Mouse (Mus musculus) kidney, embryonic 14.5 days (tissue): ENCODE measurements around the gene Galns. TPM values are rescaled to one million over a fixed set of nuclear protein-coding genes. Genes with fewer than 3 reads are reported as not detected.

Experiments
- ATAC-seq: fragments of 200-750 bp; cut with Nextera tagmentation; 2 replicates; pipeline ENCODE4 v1.8.0; 2017; ENCODE audit warnings: moderate number of reproducible peaks, mild to moderate bottlenecking, moderate TSS enrichment, moderate library complexity; ENCODE audit not compliant: low FRiP score, low TSS enrichment
- H3K27ac ChIP-seq: fragments of 300-500 bp; sonication (generic); 2 replicates; pipeline ENCODE4 v1.5.1; 2014; ENCODE audit warnings: low read depth, mild to moderate bottlenecking, low read length, moderate library complexity, mixed read lengths
- H3K27me3 ChIP-seq: fragments of 300-500 bp; sonication (generic); 2 replicates; pipeline ENCODE4 v1.6.1; 2014; ENCODE audit warnings: mild to moderate bottlenecking, low read length; ENCODE audit not compliant: control insufficient read depth, insufficient read depth
- H3K36me3 ChIP-seq: fragments of 300-500 bp; sonication (generic); 2 replicates; pipeline ENCODE4 v1.6.1; 2014; ENCODE audit warnings: low read length, mixed read lengths; ENCODE audit not compliant: control insufficient read depth, insufficient read depth
- H3K4me1 ChIP-seq: fragments of 300-500 bp; sonication (generic); 2 replicates; pipeline ENCODE4 v1.6.1; 2014; ENCODE audit warnings: low read length, mixed read lengths; ENCODE audit not compliant: control insufficient read depth, insufficient read depth
- H3K4me2 ChIP-seq: fragments of 300-500 bp; sonication (generic); replicated peaks from 2 replicates; pipeline ENCODE4 v1.6.1; 2014; ENCODE audit warnings: low read depth, mild to moderate bottlenecking, low read length
- H3K4me3 ChIP-seq: fragments of 300-500 bp; sonication (generic); 2 replicates; pipeline ENCODE4 v1.5.1; 2014; ENCODE audit warnings: mild to moderate bottlenecking, low read length
- H3K9ac ChIP-seq: fragments of 300-500 bp; sonication (generic); 2 replicates; pipeline ENCODE4 v1.6.1; 2014; ENCODE audit warnings: low read depth, mild to moderate bottlenecking, low read length, moderate library complexity
- H3K9me3 ChIP-seq: fragments of 300-500 bp; sonication (generic); 2 replicates; pipeline ENCODE4 v1.6.1; 2016; ENCODE audit warnings: low read length; ENCODE audit not compliant: control insufficient read depth
- WGBS: fragments of 180-500 bp; shearing (Covaris S2); extraction: QIAGEN DNeasy Blood & Tissue Kit; methylation state at CpG from one replicate; pipeline ENCODE4 v1.1.7; 2014; 5-methylcytosine and 5-hydroxymethylcytosine counted together
- polyA plus RNA-seq: library from polyadenylated mRNA; unstranded; fragments of >200 nt; fragmentation: Nextera tagmentation; extraction: Ambion mirVana; gene quantifications from 2 replicates; pipeline ENCODE4 v1.2.1, GENCODE M21; 2014

Galns gene
- polyA plus RNA-seq, 1 experiment from 2014 or later = 14.7 TPM

DNA sequence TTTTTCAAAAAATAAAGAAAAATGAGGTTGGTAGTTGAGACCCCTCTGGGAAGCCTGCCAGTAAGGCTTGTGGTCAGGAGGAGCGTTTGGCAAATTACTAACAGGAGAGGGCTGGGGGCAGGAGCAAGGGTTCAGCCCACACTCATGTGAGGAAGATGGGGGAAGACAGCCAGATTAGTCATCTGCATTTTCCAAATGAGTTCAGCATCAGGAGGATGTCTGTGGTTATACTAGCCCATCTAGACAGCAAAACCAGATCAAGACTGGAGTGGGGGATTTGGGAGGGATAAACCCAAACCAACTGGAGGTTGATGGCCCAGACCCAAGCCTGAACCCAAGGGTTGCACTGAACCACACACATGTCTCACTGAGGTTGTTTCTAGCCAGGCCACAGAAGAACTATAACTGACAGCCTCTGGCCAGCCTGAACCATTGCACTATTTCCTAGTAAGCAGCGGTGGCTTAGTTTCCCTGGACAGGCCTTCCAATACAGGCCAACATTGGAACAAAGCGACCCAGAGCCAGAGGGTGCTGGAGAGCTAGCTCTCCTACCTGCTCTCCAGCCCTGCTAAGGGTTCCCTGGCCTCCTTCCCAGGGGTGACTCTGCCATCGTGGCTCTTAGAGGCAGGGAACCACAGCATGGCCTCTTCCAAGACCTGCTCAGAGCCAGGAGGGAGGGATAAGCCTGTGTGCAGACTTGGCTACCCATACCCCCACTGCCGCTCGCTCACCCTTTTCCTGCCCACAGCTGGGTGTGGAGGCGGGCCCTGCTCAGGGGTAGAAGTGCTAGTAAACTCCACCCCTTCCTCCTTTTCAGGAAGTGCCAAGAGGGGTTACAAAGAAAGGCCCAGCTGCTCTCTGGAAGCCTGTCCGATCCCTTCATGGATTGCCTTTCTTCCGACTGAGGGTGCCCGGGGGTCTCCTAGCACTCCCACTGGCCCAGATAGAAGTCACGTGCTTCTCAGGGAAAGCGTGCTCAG, 54.9 kb downstream of the Galns start:
- Histone ChIP-seq H3K4me1 (0 out of 2 replicates have a peak, but pooled peaks cover 8% of the 10 kb centered on the region), H3K36me3 (no peaks in the 10 kb centered on the region), H3K9ac (no peak overlapping the region), H3K4me2 (no peak overlapping the region), H3K27ac (peak overlapping the region; percentile 37; the same call in 1 of the 2 replicates), H3K4me3 (no peak overlapping the region), H3K9me3 (no peaks in the 10 kb centered on the region), H3K27me3 (no peaks in the 10 kb centered on the region)
- 63% methylated on average over 12 of the region's 12 CpGs for whole genome bisulfite sequencing
- peak; percentile 24; the same call in 1 of the 2 replicates for ATAC-seq

DNA sequence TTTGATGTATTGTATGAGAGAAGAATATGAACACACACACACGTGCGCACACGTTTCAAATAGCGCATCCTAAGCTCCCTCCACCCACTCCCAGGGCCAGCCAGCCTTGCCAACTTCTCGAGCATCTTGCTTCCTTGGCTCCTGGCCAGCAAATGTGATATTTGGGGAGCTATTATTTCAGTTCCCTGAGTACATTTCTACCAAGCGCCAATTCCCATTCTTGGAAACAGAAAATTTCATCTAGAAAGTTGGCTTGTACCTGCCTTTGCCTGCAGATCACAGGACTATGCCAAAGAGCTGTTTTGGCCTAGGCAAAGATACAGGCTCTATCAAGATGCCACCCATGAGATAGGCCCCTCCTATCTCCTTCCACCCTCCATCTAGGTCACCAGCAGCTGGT, 56.5 kb downstream of the Galns start:
- H3K4me1 ChIP-seq = peaks cover 15% of the 10 kb centered on the region
- no peaks in the 10 kb centered on the region for H3K9me3 ChIP-seq
- H3K27me3 ChIP-seq = no peaks in the 10 kb centered on the region
- H3K27ac ChIP-seq = no peak overlapping the region
- no peak overlapping the region for H3K4me3 ChIP-seq
- no peaks in the 10 kb centered on the region for H3K36me3 ChIP-seq
- no peak for ATAC-seq
- 88% methylated on average over 6 of the region's 6 CpGs for WGBS
- no peak overlapping the region for H3K9ac ChIP-seq
- H3K4me2 ChIP-seq = no peak overlapping the region

DNA sequence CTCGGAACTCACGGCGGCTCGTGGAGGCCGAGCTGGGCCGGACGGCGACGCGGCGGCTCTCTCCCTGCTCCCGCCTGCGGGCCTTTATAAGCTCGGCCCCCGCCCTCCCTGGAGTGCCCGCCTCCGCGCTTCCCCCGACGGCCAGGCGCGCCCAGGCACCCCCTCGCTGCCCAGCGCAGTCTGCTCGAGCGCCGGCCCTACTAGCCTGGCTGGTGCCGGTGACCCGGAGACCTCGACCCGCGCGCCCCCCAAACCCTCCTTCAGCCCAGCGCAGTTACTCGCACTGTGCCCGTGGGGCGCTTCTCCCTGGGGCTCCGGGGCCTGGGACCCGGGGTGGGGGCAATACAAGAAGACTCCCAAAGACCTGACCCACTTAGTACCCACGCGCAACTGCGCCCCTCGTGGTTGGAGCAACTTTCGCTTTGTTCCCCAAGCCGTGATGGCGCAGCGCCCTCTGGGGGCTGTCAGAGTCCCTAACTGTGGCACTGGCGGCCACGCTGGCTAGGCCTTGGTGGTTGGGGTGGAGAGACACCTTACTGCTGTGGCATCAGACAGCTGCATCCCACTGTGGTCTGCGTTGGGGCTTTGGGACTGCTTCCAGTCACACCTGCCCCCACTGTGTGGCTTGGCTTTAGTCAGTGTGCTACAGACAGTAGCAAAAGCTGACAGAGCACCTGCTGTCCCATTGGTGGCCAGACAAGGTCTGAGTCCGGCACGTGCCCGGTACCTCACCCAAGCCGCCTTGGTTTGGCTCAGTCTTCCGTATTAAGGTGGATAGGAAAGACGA, 59.8 kb downstream of the Galns start, which contains the start of gene Piezo1:
Gene Piezo1 (minus strand): TSS at position 65 of the 787 bp plus-strand sequence.
- no peaks in the 10 kb centered on the region for H3K36me3 ChIP-seq
- peak within 1 kb of the TSS; percentile 81 for H3K27ac ChIP-seq
- peak within 1 kb of the TSS; percentile 65 for H3K4me3 ChIP-seq
- H3K9me3 ChIP-seq = no peaks in the 10 kb centered on the region
- no peaks in the 10 kb centered on the region for H3K27me3 ChIP-seq
- H3K9ac ChIP-seq = peak within 1 kb of the TSS; percentile 91
- 17% methylated on average over 38 of the region's 56 CpGs for WGBS
- H3K4me2 ChIP-seq = peak within 1 kb of the TSS; percentile 95
- peaks cover 32% of the 10 kb centered on the region for H3K4me1 ChIP-seq
- peak; percentile 72 for ATAC-seq

DNA sequence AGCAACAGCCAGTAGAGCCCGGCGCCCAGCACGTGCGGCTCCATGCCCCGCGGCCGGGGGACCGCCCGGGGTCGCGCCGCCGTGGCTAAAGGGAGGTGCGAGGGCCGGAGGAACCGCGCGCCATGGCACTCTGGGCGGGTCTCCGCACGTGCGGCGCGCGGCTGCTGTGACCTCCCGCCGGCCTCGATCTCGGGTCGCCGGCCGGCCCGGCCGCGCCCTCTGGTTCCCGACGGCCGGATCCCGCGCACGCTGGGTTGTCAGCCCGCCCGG, 60.3 kb downstream of the Galns start:
- H3K4me1 ChIP-seq = peaks cover 34% of the 10 kb centered on the region
- 0% methylated on average over 35 of the region's 43 CpGs for WGBS
- peak overlapping the region; percentile 81 for H3K27ac ChIP-seq
- H3K4me3 ChIP-seq = peak overlapping the region; percentile 65
- H3K27me3 ChIP-seq = no peaks in the 10 kb centered on the region
- peak; percentile 37; the same call in 1 of the 2 replicates for ATAC-seq
- peak overlapping the region; percentile 91 for H3K9ac ChIP-seq
- H3K36me3 ChIP-seq = no peaks in the 10 kb centered on the region
- H3K9me3 ChIP-seq = no peaks in the 10 kb centered on the region
- H3K4me2 ChIP-seq = peak overlapping the region; percentile 95

DNA sequence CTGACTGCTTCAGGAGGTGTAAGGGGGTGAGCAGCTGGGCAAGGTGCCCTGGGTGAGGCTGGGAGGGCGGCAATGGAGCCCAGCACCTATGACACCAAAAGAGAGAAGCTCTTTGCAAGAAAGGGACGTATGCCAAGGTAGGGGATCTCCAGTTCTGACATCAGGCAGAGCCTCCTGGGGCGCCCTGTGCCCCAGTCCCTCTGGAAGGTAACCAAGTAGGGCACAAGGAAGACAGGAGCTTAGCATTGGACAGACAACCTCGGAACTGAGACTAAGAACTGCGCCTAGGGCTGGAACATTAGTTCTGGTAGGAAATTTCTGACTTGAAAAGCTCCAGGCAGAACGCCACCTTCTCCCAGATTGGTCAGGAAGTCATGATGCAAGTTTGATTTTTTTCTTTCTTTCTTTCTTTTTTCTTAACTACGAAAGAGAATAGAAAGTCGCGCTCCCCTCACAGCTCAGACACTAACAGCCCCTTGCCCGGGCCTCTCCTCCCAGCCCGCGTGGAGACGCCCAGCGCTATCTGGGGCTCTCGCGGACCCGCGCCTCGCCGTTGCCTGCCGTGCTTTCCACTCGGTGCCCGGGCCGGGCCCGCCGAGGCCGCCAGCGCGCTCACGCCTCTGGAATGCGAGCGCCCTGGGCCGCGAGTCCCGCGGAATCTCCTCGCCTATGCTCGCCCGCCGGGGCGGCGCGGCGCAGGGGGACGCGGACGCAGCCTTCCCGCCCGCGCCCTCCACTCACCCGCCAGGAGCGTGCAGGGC, 60.8 kb downstream of the Galns start:
- peak overlapping the region; percentile 95 for H3K4me2 ChIP-seq
- WGBS = 4% methylated on average over 51 of the region's 52 CpGs
- peak overlapping the region; percentile 65 for H3K4me3 ChIP-seq
- H3K9me3 ChIP-seq = no peaks in the 10 kb centered on the region
- peak; percentile 40 for ATAC-seq
- no peaks in the 10 kb centered on the region for H3K36me3 ChIP-seq
- H3K4me1 ChIP-seq = peaks cover 37% of the 10 kb centered on the region
- peak overlapping the region; percentile 81 for H3K27ac ChIP-seq
- H3K27me3 ChIP-seq = no peaks in the 10 kb centered on the region
- H3K9ac ChIP-seq = peak overlapping the region; percentile 91

DNA sequence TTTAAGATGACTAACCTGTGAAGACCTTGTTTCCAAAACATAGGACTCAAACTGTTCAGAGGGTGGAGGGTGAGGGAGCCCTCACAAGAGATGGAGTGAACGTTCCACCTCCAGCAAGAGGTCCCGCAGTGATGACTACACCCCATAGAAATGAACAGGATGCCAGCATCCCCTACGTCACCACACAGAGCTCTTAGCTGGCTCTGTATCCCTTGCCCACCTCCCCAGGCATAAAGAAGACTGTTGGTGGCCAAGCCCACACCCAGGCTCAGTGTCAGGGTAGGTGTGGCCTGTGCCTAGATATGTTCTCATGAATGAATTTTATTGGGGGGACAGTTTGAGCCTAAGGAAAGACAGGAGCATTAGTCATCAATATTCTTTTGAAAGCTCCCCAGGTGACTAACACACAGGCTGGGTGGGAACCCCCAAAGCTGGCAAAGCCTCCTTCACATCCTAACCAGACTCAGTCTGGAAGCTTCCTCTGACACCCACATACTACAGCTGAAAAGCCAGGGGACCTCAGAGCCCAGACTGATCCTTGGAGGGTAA, 62.3 kb downstream of the Galns start:
- H3K27ac ChIP-seq = no peak overlapping the region; the same call in 1 of the 2 replicates
- H3K9me3 ChIP-seq = no peaks in the 10 kb centered on the region
- no peaks in the 10 kb centered on the region; the same call in 1 of the 2 replicates for H3K36me3 ChIP-seq
- H3K4me2 ChIP-seq = peak overlapping the region; percentile 95
- H3K9ac ChIP-seq = peak overlapping the region; percentile 91; the same call in 1 of the 2 replicates
- peak overlapping the region; percentile 65; the same call in 1 of the 2 replicates for H3K4me3 ChIP-seq
- ATAC-seq = no peak
- 75% methylated on average over 3 of the region's 3 CpGs for WGBS
- no peaks in the 10 kb centered on the region for H3K27me3 ChIP-seq
- peaks cover 37% of the 10 kb centered on the region for H3K4me1 ChIP-seq

DNA sequence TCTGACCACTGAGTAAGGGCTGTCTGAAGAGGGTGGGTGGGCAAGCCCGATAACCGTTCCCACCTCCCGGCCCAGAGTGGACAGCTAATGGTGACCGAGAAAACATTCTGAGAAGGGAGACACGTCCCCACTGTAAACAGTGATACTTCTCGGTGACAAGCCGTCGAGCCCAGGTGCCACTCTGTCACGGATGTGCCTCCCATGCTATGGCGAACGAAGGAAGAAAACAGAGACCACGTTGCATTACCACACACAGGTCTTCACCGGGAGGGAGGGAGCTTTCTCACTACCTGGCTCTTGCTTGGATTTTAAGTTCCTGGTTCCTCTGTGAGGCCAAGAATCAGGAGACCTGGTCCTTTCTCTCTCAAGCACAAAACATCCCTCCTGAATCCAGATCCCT, 62.9 kb downstream of the Galns start:
- no peaks in the 10 kb centered on the region; the same call in 1 of the 2 replicates for H3K36me3 ChIP-seq
- no peaks in the 10 kb centered on the region for H3K9me3 ChIP-seq
- H3K27ac ChIP-seq = no peak overlapping the region; the same call in 1 of the 2 replicates
- no peak overlapping the region; the same call in 1 of the 2 replicates for H3K9ac ChIP-seq
- H3K27me3 ChIP-seq = no peaks in the 10 kb centered on the region
- WGBS = 55% methylated on average over 13 of the region's 13 CpGs
- H3K4me3 ChIP-seq = no peak overlapping the region
- no peak for ATAC-seq
- peak overlapping the region; percentile 18; the same call in 1 of the 2 replicates for H3K4me2 ChIP-seq
- H3K4me1 ChIP-seq = peaks cover 37% of the 10 kb centered on the region

DNA sequence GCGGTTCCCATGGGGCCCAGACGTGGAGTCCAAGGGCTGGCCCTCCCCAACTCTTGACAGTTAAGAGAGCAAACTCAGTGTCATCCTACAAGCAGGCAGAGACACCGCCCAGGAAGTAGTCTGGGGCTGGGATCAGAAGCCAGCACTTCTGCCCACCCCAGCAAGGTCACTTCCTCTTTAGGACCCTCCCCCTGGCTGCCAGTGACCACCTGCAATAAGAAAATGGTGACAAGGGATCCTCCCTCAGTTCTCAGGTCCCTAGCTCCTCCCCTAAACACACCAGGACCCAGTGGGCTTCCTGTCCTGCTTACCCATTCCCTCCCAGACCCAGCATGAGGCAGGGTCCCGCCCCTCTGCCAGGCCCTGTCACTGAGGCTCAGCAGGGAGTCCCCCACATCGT, 63.4 kb downstream of the Galns start:
- Histone ChIP-seq H3K4me2 (peak overlapping the region; percentile 18), H3K4me3 (peak overlapping the region; percentile 1; the same call in 1 of the 2 replicates), H3K36me3 (no peaks in the 10 kb centered on the region; the same call in 1 of the 2 replicates), H3K27me3 (no peaks in the 10 kb centered on the region), H3K9me3 (no peaks in the 10 kb centered on the region), H3K4me1 (peaks cover 37% of the 10 kb centered on the region), H3K9ac (no peak overlapping the region; the same call in none of the 2 replicates), H3K27ac (peak overlapping the region; percentile 85)
- ATAC-seq = peak; percentile 26
- 16% methylated on average over 5 of the region's 5 CpGs for WGBS
